Mouse (Mus musculus): ENCODE measurements around the gene Retreg1. TPM values are rescaled to one million over a fixed set of nuclear protein-coding genes. Genes with fewer than 3 reads are reported as not detected.

Retreg1 gene
- total RNA-seq (2021), result 100 to 1,000 TPM; 101 to 102 TPM
- long read RNA-seq, experiment 1, transcript Retreg1-205 (7 exons, 3,200 nt), result major isoform, 64 of 89 reads
- long read RNA-seq, experiment 1, partial matches to known transcripts, result 11 of 89 reads
- long read RNA-seq, experiment 1, other reads (novel, unspliced or antisense), result 6 of 89 reads
- long read RNA-seq, experiment 2, transcript Retreg1-205 (7 exons, 3,200 nt), result major isoform, 81 of 99 reads
- long read RNA-seq, experiment 2, partial matches to known transcripts, result 6 of 99 reads
- long read RNA-seq, experiment 2, other reads (novel, unspliced or antisense), result 5 of 99 reads

DNA sequence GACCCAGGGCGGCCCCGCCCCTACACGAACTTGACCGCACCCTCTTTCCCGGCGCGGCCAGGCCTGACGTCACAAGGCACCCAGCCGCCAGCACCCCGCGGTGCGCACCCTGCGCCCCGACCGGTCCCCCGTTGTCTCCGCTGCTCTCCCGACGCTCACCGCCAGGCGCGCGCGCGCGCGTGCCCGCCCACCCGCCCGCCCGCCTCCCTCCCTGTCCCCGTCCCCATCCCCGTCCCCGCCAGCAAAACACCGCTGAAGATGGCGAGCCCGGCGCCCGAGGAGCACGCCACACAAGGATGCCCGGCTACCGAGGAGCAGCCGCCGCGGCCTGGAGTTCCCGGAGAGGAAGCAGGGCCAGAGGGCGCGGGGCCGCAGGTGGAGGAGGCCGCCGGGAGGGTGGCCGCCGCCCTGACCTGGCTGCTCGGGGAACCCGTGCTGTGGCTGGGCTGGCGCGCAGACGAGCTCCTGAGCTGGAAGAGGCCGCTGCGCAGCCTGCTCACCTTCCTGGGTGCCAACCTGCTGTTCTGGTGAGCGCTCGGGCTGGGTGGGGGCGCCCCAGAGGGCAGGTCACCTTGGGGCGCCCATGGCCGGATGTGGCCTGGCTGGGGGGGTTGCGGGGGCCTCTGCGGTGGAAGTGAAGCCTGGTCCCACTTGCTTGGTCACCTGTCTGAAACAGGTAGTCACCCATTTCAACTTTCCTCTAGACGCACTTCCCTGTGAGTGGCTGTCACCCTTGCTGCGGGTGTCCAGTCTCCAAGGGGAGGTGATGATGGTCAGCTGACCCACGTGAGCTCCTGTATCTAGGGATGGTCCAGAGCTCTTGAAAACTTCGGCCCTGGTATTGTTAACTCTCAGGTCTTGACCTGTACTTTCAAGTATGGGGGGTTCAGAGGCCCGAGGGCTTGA is at the start of gene Retreg1:
Gene Retreg1, plus strand, starts transcription at position 95 of the 906 bp plus-strand sequence.
- DNase-seq (ENCODE audit: low spot score in 2 of 2), result peak; percentile 48 to 71

GRCm38 (mm10) chr15:25794123-25794522 is 48.9 kb upstream of the Retreg1 start:
- no peak for DNase-seq (ENCODE audit: low spot score in 2 of 2)

DNA sequence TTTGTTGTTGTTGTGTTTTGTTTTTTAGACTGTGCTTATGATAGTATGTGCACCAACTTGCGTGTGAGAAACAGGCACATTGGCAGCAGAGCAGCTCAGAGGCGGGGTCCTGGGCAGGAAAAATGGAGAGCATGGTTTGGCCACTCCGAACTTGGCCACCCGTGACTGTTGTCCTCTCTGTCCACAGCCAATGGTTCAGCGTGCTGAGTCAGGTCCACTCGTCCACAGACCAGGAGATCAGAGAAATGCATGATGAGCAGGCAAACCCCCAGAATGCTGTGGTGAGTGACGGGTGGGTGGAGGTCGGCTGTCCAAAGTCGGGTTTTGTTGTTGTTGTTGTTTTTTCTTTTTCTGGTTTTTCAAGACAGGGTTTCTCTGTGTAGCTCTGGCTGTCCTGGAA is 47.5 kb upstream of the Retreg1 start:
- no peak for DNase-seq (ENCODE audit: low spot score in 2 of 2)

- DNase-seq (ENCODE audit: low spot score in 2 of 2), result no peak
Observed at GRCm38 (mm10) chr15:25796353-25796752, 46.6 kb upstream of the Retreg1 start.

- DNase-seq (ENCODE audit: low spot score in 2 of 2), result no peak
Observed at GRCm38 (mm10) chr15:25797179-25797578, 45.8 kb upstream of the Retreg1 start.

- DNase-seq (ENCODE audit: low spot score in 2 of 2), result no peak
Observed at GRCm38 (mm10) chr15:25797888-25798287, 45.1 kb upstream of the Retreg1 start.

DNA sequence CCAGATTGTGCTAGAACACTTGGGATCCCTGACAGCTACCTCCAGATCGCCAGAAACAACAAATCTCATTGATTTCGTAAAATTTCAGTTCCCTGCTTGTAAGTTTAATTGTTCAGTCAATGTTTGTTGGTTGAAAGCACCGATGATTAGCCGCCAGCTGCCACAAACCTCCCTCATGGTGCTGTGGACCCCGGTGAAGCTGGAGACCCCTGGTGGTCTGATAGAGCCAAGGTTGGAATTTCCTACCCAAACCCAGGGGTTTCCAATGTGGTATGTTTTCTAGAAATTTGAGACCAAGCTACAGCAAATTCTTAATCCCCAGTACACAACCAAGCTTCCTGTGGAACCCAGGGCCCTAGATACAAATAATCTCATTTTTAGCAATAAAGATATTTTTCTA is 41.3 kb upstream of the Retreg1 start:
- DNase-seq (ENCODE audit: low spot score in 2 of 2), result no peak

DNA sequence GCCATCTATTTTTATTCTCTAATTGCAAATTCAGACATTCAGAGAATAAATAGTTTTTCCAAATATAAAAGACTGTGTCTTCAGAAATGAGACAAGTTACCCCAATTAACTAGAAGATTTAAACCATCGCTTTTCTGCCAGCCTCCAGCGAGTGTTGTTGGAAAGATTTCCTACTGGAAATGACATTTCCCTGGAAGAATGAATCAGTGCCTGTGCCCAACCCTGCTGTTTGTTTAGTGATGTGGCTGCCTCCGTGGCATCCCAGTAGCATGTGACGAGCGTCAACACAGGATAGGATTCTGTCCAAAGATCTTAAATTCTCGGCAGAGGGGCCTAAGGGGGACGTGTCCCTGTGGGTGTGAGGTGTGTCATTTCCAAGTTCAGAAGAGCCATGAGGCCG is 40.8 kb upstream of the Retreg1 start:
- no peak for DNase-seq (ENCODE audit: low spot score in 2 of 2)

GRCm38 (mm10) chr15:25803111-25803510 is 39.9 kb upstream of the Retreg1 start:
- DNase-seq (ENCODE audit: low spot score in 2 of 2), result no peak

DNA sequence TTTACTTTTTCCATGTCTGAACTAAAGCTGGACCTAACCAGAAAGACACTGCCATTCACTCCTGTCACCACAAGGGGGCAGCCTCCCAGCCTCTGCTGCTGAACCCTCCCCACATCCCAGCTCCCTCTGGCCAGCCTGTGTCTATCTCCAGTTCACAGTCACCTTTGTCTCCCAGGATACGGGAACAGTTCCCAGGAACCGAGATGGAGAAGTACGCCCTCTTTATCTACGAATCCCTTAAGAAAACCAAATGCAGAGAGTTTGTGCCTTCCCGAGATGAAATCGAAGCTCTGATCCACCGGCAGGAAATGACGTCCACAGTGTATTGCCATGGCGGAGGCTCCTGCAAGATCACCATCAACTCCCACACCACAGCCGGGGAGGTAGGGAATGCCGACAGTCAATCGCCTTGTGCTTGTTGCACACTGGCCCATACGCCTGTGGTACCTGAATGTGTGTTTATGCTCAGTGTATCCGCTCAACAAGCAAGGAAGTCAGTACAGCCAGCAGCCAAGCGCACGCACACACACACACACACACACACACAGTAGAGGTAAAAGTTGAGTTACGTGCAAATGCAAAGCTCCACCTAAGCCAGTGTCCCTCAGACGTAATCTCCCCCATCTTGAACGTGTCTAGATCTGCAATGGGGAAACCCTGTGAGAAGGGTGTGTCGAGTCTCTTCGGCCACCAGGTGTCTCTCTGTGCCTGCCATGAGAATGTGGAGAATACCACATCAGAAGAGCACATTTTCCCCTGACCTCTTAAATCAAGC is 37.5 kb upstream of the Retreg1 start:
- peak; percentile 74 to 75 for DNase-seq (ENCODE audit: low spot score in 2 of 2)

GRCm38 (mm10) chr15:25806363-25806762 is 36.6 kb upstream of the Retreg1 start:
- DNase-seq (ENCODE audit: low spot score in 2 of 2), result no peak

GRCm38 (mm10) chr15:25806878-25807277 is 36.1 kb upstream of the Retreg1 start:
- no peak for DNase-seq (ENCODE audit: low spot score in 2 of 2)

DNA sequence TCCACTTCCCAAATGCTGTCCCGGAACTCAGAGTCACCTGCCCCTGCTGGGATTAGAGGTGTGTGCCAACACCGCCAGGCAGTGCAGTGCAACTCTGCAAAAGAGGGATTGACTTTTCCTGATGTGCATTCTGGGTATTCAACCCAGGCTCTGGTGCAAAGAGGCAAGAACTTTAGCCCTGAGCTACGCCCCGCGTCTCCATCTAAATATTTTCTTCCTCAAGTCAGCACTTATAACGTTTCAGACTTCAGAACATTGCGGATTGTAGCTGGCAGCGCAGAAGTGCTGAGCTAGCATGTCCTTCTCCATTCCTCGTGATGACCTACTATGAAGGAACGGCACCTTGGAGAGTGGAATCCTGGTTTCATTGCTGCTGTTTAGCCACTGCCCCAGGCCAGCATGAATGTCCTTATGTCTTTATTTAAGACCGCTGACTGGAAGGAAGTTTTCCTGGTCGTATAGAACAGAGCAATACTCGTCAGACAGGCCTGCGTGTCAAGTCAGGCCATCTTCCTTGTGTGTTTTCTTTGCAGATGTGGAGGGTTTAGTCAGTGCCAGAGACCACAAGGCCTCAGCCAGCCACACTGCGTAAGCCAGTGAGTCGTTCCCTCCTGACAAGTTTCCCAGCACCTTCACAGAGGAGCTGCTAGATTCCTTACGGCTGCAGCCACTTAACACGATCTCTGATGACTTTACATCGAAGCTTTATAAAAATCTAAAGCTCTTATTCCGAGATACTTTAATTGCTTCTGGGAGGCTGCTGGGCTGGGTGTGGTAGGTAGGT is 34.1 kb upstream of the Retreg1 start:
- no peak for DNase-seq (ENCODE audit: low spot score in 2 of 2)

DNA sequence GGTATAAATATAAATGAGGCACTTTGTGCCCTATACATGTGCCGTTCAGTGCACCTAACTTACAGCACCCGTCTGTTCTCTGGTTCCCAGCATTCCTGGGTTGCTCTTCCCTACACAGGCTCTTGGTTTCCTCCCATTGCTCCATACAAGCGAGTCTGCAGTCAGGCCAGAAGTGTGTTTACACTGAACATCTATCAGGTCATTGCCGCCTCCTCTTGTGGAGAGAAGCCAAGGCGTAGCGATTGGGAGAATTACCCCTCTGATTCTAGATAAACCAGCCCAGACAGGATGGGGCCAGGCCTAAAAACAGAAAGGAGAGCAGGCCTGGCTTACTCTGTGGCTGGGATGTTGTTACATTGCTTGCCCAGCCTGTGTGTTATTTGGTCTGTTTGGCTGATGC is 33.3 kb upstream of the Retreg1 start:
- no peak for DNase-seq (ENCODE audit: low spot score in 2 of 2)

DNA sequence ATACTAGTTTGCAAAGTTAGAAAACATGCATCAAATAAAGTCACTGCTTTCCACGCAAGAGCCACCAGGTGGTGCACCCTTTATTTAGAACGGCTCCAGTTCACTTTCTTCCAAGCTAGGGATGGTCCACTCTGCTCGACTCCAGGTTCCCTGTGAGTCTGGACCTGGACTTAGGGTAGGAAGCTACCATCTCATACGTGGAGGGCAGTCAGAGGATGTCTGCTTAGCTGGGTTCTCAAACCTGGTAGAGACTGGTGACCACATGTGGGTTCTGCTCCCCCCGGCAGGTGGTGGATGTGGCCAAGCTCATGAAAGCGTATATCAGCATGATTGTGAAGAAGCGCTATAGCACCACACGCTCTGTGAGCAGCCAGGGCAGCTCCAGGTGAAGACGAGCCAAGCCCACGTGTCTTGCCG is 31.1 kb upstream of the Retreg1 start:
- no peak for DNase-seq (ENCODE audit: low spot score in 2 of 2)

DNA sequence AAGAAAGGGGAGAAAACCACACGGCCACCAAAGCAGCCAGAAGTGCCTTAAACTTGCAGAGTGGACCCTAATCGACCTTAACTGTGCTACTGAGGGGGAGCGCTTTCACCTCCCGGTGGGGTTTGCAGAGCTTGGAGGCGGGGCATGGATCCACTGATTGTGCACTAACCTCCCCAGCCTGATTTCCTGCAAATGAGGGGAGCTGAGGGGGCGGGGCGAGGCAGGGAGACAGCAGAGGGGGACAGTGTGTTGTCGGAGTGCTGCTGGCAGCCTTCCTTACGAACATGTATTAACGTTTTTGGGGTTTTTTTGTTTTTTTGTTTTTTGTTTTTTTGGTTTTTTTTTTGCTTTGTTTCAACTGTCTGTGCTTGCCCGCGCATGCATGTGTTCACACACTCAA is 30.5 kb upstream of the Retreg1 start:
- no peak for DNase-seq (ENCODE audit: low spot score in 2 of 2)

DNA sequence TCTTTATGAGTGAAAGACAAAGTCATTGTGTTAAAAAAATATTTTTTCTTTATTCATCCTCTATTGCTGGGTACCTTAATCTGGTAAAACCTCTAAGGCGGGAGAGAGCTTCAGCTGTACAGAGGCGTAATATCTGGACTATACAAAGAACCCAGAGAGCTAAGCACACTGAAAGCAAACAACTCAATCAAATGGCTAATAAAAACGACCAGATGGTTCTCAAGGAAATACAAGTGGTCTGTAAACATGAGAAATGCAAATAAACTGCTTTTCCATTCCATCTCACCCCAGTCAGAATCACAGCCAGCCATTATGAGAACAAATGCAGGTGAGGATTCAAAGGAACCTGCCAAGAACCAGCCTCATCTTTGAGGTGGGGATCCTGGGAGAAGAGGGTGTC is 28.4 kb upstream of the Retreg1 start:
- no peak for DNase-seq (ENCODE audit: low spot score in 2 of 2)

DNA sequence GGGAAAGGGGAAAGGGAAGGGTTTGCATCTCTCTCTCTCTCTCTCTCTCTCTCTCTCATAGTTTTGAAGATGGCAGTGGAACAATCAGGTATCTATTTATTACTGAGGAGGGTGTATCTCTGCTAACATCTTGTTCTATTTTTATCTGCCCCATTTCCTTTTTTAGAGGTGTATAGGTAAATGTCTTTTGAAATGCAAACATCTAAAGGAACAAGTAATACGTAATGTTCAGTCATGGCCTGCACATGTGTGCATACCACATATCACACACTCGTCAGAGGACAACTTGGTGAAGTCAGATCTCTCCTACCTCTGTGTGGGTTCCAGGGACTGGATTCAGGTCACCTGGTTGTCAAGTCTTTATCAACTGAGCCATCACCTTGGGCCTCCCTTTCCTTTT is 25.8 kb upstream of the Retreg1 start:
- no peak for DNase-seq (ENCODE audit: low spot score in 2 of 2)

DNA sequence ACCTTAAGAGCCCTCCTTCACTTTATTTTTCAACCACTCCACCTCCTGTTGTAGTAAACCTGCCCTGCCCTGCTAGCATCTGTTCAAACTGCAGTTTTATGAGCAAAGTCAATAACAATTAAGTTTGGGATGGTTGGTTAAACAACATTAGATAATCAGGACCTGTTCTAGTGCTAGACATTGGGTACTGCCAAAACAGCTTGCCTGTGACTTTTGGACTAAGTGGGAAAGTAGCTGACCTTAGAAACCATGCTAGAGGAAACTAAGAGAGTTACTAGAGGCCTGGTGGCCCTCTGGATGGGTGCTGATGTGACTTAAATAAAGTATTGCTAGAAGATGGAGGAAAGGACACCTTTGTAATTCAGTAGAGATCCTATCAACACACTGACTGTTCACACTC is 21.0 kb upstream of the Retreg1 start:
- DNase-seq (ENCODE audit: low spot score in 2 of 2), result no peak

DNA sequence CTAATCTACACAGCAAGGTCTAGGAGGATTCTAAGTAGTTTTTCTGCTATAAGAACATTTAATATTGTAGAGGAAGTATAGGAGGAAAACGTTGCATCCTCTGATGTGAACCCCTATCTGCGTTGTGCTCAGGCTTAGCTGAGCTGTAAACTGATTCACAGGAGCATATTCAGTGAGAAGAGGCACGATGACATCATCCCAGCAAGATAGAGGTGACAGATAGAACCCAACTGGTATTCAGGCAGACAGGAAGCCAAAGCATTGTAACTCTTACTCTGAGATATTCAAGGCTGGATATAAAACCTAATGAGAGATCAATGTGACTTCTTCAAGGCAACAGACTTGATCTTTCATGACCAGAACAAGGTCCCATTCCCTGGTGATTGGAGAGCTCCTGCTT is 20.3 kb upstream of the Retreg1 start:
- DNase-seq (ENCODE audit: low spot score in 2 of 2), result no peak

GRCm38 (mm10) chr15:25826531-25826961 is 16.4 kb upstream of the Retreg1 start:
- no peak for DNase-seq (ENCODE audit: low spot score in 2 of 2)
